Mouse (Mus musculus) lung, postnatal 0 days (tissue): ENCODE results near the gene Gpr65.
A peak's percentile ranks its signal among the peaks of the same experiment; 100 is the strongest.

ENCODE experiments used
- CTCF ChIP-seq: IDR thresholded peaks from 2 replicates; pipeline ENCODE4 v1.5.1; 2016; ENCODE audit warnings: antibody characterized with exemption, mild to moderate bottlenecking
- EP300 ChIP-seq: IDR thresholded peaks from 2 replicates; pipeline ENCODE4 v1.6.1; 2016; ENCODE audit warnings: antibody characterized with exemption, mild to moderate bottlenecking, control low read depth

GRCm38 (mm10) chr12:98255373-98255995 lies 13.0 kb upstream of the Gpr65 start:
- no peak; the same call in 1 of the 2 replicates for TF ChIP-seq CTCF
- peak; percentile 67; the same call in 1 of the 2 replicates for TF ChIP-seq EP300
